Mouse (Mus musculus) embryonic facial prominence, embryonic 15.5 days (tissue): ENCODE results near the gene Ccdc181. TPM values are rescaled to one million over a fixed set of nuclear protein-coding genes. Genes with fewer than 3 reads are reported as not detected.

Experiments used
- ATAC-seq: fragments of 200-750 bp; cut with Nextera tagmentation; 2 replicates; pipeline ENCODE4 v1.8.0; 2017; ENCODE audit warnings: low read depth, moderate TSS enrichment; ENCODE audit not compliant: insufficient number of reproducible peaks, low FRiP score, low TSS enrichment
- H3K27ac ChIP-seq: fragments of 300-500 bp; sonication (generic); replicated peaks from 2 replicates; pipeline ENCODE4 v1.5.1; 2015; ENCODE audit warnings: mild to moderate bottlenecking, inconsistent platforms
- H3K27me3 ChIP-seq: fragments of 300-500 bp; sonication (generic); 2 replicates; pipeline ENCODE4 v1.6.1; 2015; ENCODE audit warnings: inconsistent platforms
- H3K36me3 ChIP-seq: fragments of 300-500 bp; sonication (generic); 2 replicates; pipeline ENCODE4 v1.6.1; 2015; ENCODE audit warnings: mild to moderate bottlenecking, inconsistent platforms
- H3K4me1 ChIP-seq: fragments of 300-500 bp; sonication (generic); 2 replicates; pipeline ENCODE4 v1.6.1; 2015; ENCODE audit warnings: inconsistent platforms
- H3K4me2 ChIP-seq: fragments of 300-500 bp; sonication (generic); replicated peaks from 2 replicates; pipeline ENCODE4 v1.6.1; 2015; ENCODE audit warnings: mild to moderate bottlenecking, inconsistent platforms
- H3K4me3 ChIP-seq: fragments of 300-500 bp; sonication (generic); replicated peaks from 2 replicates; pipeline ENCODE4 v1.5.1; 2015; ENCODE audit warnings: mild to moderate bottlenecking, inconsistent platforms
- H3K9ac ChIP-seq: fragments of 300-500 bp; sonication (generic); 2 replicates; pipeline ENCODE4 v1.6.1; 2015; ENCODE audit warnings: inconsistent platforms
- H3K9me3 ChIP-seq: fragments of 300-500 bp; sonication (generic); replicated peaks from 2 replicates; pipeline ENCODE4 v1.6.1; 2016; ENCODE audit warnings: inconsistent platforms
- WGBS: fragments of 180-500 bp; shearing (Covaris S2); methylation state at CpG from one replicate; pipeline ENCODE4 v1.1.7; 2015; 5-methylcytosine and 5-hydroxymethylcytosine counted together
- polyA plus RNA-seq: library from polyadenylated mRNA; unstranded; fragments of >200 nt; fragmentation: Nextera tagmentation; extraction: Ambion mirVana; gene quantifications from 2 replicates; pipeline ENCODE4 v1.2.1, GENCODE M21; 2015

The Ccdc181 gene
- polyA plus RNA-seq, 1 experiment from 2014 or later: 16.7 TPM

DNA sequence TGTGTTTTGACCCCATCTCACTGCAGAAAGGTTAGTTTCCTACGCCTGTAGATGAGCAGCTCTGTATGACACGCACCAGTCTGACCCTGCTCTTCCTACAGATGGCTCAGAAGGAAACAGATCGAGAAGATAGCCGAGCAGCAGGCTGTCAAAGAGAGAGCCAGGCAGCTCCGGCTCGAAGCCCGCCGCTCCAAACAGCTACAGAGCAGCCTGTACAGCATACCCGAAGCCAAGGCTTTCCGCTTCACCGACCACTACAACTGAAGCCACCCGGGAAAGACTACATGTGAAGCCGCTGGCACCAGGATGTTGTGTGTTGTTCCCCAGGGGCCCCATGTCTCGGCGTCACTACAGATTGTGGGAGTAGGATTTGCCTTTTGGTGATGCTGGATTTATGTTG is 12.0 kb downstream of the Ccdc181 start:
- Histone ChIP-seq H3K4me1 (no peaks in the 10 kb centered on the region), H3K36me3 (peaks cover 16% of the 10 kb centered on the region; the same call in 1 of the 2 replicates), H3K27me3 (no peaks in the 10 kb centered on the region), H3K4me3 (no peak overlapping the region), H3K9ac (no peak overlapping the region), H3K9me3 (no peaks in the 10 kb centered on the region), H3K4me2 (no peak overlapping the region), H3K27ac (no peak overlapping the region)
- 55% methylated on average over 15 of the region's 15 CpGs for WGBS
- no peak for ATAC-seq

DNA sequence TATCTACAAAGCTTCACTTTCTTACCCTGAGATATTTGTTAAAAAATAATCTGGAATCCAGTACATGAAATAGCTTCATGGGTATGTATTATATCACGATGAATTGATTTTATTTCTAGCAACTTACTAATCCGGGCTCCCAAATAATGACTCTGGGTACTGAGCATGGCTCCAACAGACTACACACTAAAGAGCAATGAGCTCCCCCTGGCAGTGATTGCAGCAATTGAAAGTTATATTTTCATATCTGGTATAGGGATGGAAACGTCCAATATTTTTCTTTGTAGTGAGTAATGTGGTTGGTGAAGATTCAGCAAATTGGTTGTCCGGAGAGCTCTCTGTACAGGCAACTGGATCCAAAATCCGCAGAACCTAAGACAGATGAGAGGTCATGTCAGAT is 16.7 kb downstream of the Ccdc181 start:
- Histone ChIP-seq H3K4me2 (no peak overlapping the region), H3K27ac (no peak overlapping the region), H3K36me3 (peaks cover 42% of the 10 kb centered on the region), H3K4me3 (no peak overlapping the region), H3K9ac (no peak overlapping the region), H3K27me3 (no peaks in the 10 kb centered on the region), H3K4me1 (no peaks in the 10 kb centered on the region), H3K9me3 (no peaks in the 10 kb centered on the region)
- 84% methylated on average over 5 of the region's 5 CpGs for WGBS
- ATAC-seq: no peak

DNA sequence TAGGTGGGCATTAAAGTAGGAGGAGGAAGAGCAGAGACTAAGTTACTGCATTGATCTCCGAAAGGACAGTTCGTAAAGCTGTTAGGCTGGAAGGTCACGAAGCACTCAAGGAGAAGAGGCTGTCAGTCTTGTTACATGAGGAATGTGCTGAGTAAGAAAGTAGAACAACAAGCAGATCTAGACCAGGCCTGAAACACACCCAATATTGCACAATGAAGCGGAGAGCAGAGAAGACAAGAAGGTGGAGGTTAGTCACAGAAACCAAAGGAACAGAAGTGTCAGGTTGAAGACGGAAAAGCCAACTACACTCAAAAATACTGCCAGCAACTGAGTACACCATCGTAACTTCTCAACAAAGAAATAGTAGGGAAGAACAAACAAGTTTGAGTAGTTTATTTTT is 18.7 kb downstream of the Ccdc181 start:
- Histone ChIP-seq H3K9me3 (no peaks in the 10 kb centered on the region), H3K27ac (no peak overlapping the region), H3K9ac (no peak overlapping the region), H3K36me3 (peaks cover 58% of the 10 kb centered on the region), H3K4me1 (no peaks in the 10 kb centered on the region), H3K27me3 (no peaks in the 10 kb centered on the region), H3K4me2 (no peak overlapping the region), H3K4me3 (no peak overlapping the region)
- no peak for ATAC-seq
- WGBS: 82% methylated on average over 6 of the region's 6 CpGs

DNA sequence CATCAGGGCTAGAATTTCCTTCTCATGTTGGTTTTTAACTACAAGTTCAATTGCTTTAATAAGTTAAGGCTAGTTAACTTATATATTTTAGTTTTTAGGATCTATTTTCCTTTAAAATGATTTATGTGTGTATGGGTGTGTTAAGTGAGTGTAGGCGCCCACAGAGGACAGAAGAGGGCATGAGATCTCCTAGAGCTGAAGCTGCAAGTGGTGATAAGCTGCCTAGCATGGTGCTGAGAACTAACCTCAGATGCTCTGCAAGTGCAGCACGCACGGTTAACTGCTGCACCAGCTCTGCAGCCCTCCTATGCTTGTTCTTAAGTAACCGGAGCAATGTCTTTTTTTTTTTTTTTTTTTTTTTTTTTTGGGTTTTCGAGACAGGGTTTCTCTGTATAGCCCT is 21.1 kb downstream of the Ccdc181 start:
- Histone ChIP-seq H3K4me2 (no peak overlapping the region), H3K36me3 (peaks cover 70% of the 10 kb centered on the region), H3K27ac (no peak overlapping the region), H3K27me3 (no peaks in the 10 kb centered on the region), H3K9ac (no peak overlapping the region), H3K9me3 (no peaks in the 10 kb centered on the region), H3K4me3 (no peak overlapping the region), H3K4me1 (no peaks in the 10 kb centered on the region)
- 89% methylated on average over 4 of the region's 5 CpGs for WGBS
- ATAC-seq: no peak

DNA sequence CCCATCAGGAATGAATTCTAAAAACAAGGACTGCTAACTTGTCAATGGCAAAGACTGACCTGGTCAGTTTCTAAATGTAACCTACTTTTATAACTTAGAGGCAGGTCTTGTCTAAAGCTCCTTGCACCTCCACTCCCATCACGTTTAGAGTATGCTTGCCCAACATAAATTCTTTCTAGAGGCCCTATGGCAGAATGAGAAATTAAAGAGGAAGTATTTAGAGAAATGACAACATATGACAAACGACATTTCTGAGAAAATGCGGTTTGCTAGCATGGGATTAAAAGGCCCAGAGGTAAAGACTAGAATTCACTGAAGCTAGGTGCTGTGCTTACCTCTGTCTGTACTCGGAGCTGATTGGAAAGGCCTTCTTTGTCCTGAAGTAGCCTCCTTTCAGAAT is 26.6 kb downstream of the Ccdc181 start:
- H3K27me3 ChIP-seq: no peaks in the 10 kb centered on the region
- no peaks in the 10 kb centered on the region for H3K9me3 ChIP-seq
- 85% methylated on average over 4 of the region's 4 CpGs for WGBS
- no peak overlapping the region for H3K4me3 ChIP-seq
- no peak overlapping the region for H3K9ac ChIP-seq
- ATAC-seq: no peak
- H3K36me3 ChIP-seq: peaks cover 60% of the 10 kb centered on the region
- no peak overlapping the region for H3K4me2 ChIP-seq
- H3K27ac ChIP-seq: no peak overlapping the region
- H3K4me1 ChIP-seq: peaks cover 10% of the 10 kb centered on the region

DNA sequence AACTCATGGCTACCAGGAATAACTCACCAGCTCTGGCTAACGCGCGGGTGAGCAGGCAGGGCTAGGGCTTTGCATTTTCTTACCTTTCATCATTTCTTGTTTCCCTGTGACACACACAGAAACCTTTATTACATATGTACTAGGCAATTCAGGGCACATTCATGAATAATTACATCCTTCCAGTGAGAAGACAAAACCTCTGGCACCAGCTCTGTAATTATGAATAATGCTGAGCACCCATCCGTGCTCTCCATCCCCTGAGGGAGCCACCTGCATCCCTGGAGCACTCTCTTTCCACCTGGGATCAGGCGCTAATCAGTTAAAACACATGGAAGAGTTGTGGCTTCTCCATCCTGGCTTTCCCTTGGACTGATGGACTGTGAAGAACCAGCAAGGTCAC is 28.4 kb downstream of the Ccdc181 start, which contains the start of gene Nme7:
Nme7 (plus strand) TSS at position 301 of the 400 bp plus-strand sequence.
- WGBS: 79% methylated on average over 5 of the region's 5 CpGs
- H3K9ac ChIP-seq: no peak within 1 kb of the TSS
- peaks cover 45% of the 10 kb centered on the region for H3K36me3 ChIP-seq
- no peak within 1 kb of the TSS for H3K27ac ChIP-seq
- H3K27me3 ChIP-seq: no peaks in the 10 kb centered on the region
- H3K9me3 ChIP-seq: no peaks in the 10 kb centered on the region
- H3K4me1 ChIP-seq: peaks cover 19% of the 10 kb centered on the region
- no peak within 1 kb of the TSS for H3K4me3 ChIP-seq
- no peak for ATAC-seq
- H3K4me2 ChIP-seq: no peak within 1 kb of the TSS

DNA sequence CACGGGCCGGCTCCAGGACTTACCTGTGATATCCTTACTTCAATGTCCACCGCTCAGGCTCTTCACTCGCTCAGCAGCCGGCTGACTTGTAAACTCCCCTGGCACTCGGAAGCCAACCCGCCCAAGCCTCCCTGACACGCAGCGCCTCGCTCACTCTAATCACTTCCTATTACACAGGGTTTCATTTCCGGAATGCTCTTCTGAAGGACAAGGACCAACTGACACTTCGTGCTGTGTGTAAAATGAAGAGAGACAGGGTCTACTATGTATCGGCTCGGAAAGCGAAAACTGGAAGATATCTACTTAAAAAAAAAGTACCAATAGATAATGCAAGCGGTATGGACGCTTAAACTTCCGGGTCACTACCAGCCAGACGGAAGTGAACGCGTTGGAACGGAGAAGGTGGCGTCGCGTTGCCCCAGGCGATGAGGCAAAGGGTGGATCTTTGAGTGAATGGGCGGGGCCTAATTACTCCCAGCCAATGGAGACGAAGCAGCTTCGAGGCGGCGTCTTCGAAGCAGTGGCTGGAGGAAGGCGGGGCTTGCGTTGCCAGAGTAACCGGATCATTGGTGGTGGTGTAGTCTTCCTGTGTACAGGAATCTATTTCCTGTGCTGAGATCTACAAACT is 31.9 kb downstream of the Ccdc181 start, which contains the start of gene Blzf1:
Blzf1 (minus strand) TSS at position 366 of the 628 bp plus-strand sequence.
- peak; percentile 98 for ATAC-seq
- peak within 1 kb of the TSS; percentile 62 for H3K9ac ChIP-seq
- no peaks in the 10 kb centered on the region for H3K9me3 ChIP-seq
- peaks cover 13% of the 10 kb centered on the region for H3K36me3 ChIP-seq
- H3K4me2 ChIP-seq: peak within 1 kb of the TSS; percentile 54
- H3K4me1 ChIP-seq: peaks cover 19% of the 10 kb centered on the region
- peak within 1 kb of the TSS; percentile 81 for H3K4me3 ChIP-seq
- peak within 1 kb of the TSS; percentile 87 for H3K27ac ChIP-seq
- H3K27me3 ChIP-seq: no peaks in the 10 kb centered on the region
- WGBS: under 1% methylated on average over 35 of the region's 35 CpGs

DNA sequence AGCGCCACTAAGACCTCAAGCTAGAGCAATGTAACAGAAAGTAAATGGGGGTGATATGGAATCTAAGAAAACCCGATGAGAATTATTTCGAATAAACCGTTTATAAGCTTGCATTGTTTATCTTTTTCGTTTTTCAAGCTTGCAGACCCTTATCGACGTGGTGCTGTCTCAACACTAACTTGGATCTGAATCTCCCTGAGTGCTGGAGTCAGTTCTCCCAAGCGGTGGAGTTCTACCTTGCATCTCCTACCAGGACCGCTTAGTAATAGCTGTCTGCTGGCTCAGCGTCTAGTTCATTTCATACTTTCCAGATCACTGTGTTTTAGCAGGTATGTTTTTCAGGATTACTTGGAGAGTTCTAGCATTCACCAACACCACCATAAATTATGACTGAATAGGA is 32.5 kb downstream of the Ccdc181 start:
- WGBS: 8% methylated on average over 10 of the region's 10 CpGs
- Histone ChIP-seq H3K9me3 (no peaks in the 10 kb centered on the region), H3K9ac (peak overlapping the region; percentile 37), H3K27ac (peak overlapping the region; percentile 67), H3K4me2 (peak overlapping the region; percentile 54), H3K4me1 (peaks cover 19% of the 10 kb centered on the region), H3K36me3 (peaks cover 12% of the 10 kb centered on the region), H3K27me3 (no peaks in the 10 kb centered on the region), H3K4me3 (peak overlapping the region; percentile 81)
- no peak for ATAC-seq

DNA sequence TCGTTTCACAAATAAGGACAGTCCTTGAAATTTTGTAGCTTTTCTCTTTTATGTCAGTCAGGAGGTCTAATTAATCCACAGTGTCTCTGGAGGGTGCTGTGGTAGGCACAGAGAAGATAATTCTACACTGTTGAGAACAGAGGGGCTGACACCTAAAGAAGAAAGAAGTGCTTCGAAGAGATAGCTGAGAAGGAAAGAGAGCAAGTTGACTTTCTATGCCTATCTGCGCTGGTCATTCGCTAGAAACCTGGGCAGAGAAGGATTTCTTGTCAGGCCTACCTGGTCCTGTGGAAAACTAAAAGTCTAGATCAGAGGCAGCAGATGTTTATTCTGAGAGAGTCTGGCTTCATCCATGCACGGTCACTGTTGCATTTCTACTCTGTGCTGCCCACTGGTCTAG is 38.7 kb downstream of the Ccdc181 start:
- Histone ChIP-seq H3K9me3 (no peaks in the 10 kb centered on the region), H3K36me3 (peaks cover 14% of the 10 kb centered on the region), H3K4me3 (no peak overlapping the region), H3K27me3 (no peaks in the 10 kb centered on the region), H3K4me2 (no peak overlapping the region), H3K4me1 (no peaks in the 10 kb centered on the region), H3K27ac (no peak overlapping the region), H3K9ac (no peak overlapping the region)
- WGBS: 95% methylated on average over 5 of the region's 5 CpGs
- no peak for ATAC-seq

DNA sequence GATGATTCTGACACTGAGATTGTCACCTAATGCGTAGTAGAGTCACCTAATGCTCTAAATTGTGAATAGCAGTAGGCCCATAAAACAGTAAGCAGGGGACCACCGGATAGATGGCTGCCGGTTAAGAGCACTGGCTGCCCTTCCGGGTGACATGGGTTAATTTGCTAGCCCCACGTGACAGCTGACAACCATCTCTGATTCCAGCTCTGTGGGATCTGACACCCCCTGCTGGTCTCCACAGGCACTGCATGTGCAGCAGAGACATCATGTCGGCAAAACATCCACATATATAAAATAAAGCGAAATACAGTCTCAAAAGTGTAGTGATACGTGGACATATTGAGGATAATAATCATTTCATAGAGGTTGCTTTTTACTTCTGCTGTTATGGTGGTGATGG is 39.9 kb downstream of the Ccdc181 start:
- ATAC-seq: no peak
- Histone ChIP-seq H3K4me1 (no peaks in the 10 kb centered on the region), H3K4me2 (no peak overlapping the region), H3K36me3 (peaks cover 14% of the 10 kb centered on the region), H3K9me3 (no peaks in the 10 kb centered on the region), H3K27ac (no peak overlapping the region), H3K9ac (no peak overlapping the region), H3K4me3 (no peak overlapping the region), H3K27me3 (no peaks in the 10 kb centered on the region)
- WGBS: 72% methylated on average over 8 of the region's 8 CpGs

DNA sequence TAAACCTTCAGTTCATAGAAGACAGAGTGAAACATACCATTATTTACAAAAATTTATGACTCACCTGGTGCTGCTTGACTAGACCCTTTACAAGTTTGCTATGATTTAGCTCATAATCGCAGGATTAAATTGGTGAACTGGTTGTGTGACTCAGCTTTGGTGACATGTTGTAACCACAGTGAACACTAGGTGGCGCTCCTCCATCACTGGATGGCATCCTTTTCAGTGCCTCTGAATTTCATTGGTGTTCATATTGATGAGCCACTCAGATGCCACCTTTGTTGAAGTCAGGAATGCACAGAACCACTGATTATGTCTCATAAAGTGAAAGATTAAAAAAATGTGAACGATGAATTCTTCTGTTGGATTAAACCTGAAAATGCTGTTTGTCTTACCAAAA is 41.3 kb downstream of the Ccdc181 start:
- no peak for ATAC-seq
- Histone ChIP-seq H3K4me2 (no peak overlapping the region), H3K4me1 (no peaks in the 10 kb centered on the region), H3K9me3 (no peaks in the 10 kb centered on the region), H3K9ac (no peak overlapping the region), H3K36me3 (peaks cover 14% of the 10 kb centered on the region), H3K27me3 (no peaks in the 10 kb centered on the region), H3K4me3 (no peak overlapping the region), H3K27ac (no peak overlapping the region)
- 28% methylated on average over 3 of the region's 3 CpGs for WGBS

DNA sequence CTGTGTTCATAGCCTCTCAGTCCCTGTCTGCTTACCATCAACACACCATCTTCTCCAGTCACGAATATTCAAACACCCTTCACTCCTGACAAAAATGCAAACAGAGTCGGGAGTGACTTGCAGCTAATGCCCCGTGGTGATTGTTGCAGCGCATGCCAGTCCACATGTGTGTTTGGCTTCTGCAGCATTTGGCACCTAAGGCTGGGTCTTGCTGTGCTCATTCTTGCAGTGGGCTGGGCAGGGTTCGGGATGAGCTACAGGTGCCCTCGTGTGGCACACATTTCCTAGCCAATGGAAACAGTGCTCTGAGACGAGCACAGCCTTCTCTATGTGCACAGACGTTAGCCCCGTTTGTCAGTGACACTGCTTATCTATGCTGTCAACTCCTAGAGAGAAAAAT is 41.9 kb downstream of the Ccdc181 start:
- ATAC-seq: no peak
- H3K27ac ChIP-seq: no peak overlapping the region
- H3K9me3 ChIP-seq: no peaks in the 10 kb centered on the region
- peaks cover 14% of the 10 kb centered on the region for H3K36me3 ChIP-seq
- no peak overlapping the region for H3K9ac ChIP-seq
- H3K27me3 ChIP-seq: no peaks in the 10 kb centered on the region
- H3K4me2 ChIP-seq: no peak overlapping the region
- WGBS: 92% methylated on average over 9 of the region's 9 CpGs
- H3K4me1 ChIP-seq: no peaks in the 10 kb centered on the region
- no peak overlapping the region for H3K4me3 ChIP-seq
